Mouse (Mus musculus): ENCODE measurements around the gene Mrpl53. TPM values are rescaled to one million over a fixed set of nuclear protein-coding genes. Genes with fewer than 3 reads are reported as not detected.

Mrpl53 gene
- polyA plus RNA-seq, 1 experiment from 2014 or later, result 180 TPM

DNA sequence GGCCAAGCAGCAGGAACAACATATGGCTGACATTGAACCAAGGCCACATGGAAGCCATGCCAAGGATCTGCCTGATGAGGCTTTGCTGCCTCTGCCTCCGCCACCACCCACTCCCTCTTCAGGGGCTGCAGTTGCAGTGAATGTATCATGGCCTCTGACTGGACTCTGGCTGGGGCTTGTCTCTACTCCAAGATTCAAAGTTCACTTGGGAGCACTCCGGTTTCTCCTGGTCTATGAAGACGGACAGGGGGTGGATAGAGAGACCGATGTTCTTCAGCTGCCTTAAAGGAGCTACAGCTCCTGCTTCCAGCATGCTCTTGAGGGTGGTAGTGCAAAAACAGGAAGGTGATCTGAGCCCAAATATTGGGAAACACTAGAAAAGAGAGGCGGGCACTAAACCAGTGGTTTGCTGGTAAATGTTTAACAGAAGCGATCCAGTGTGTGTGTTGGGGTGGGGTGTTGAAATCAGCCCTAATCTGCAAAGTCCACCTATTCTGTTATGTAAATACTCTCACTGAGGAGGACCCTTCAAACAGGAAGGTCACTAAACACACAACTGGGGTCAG, 22.7 kb downstream of the Mrpl53 start:
- no peaks in the 10 kb centered on the region for H3K9me3 ChIP-seq (ENCODE audit: control insufficient read depth, low read length)
- no peaks in the 10 kb centered on the region for H3K36me3 ChIP-seq (ENCODE audit: control insufficient read depth, insufficient read depth, low read length)
- no peak overlapping the region for H3K4me3 ChIP-seq (ENCODE audit: control insufficient read depth in 1 of 2, insufficient read depth in 1 of 2, low read depth in 1 of 2, low read length in 2 of 2)
- H3K27ac ChIP-seq (replicated peaks in 1 of 2; ENCODE audit: control insufficient read depth in 1 of 2, insufficient read depth in 1 of 2, low read depth in 2 of 2, low read length in 2 of 2), result no peak overlapping the region
- 72% methylated on average over 6 of the region's 6 CpGs for WGBS
- no peak overlapping the region for H3K4me2 ChIP-seq (ENCODE audit: low read length)
- H3K27me3 ChIP-seq (ENCODE audit: control insufficient read depth, insufficient read depth, low read length), result no peaks in the 10 kb centered on the region
- H3K9ac ChIP-seq (ENCODE audit: low read length), result no peak overlapping the region
- H3K4me1 ChIP-seq (ENCODE audit: control insufficient read depth in 2 of 2, insufficient read depth in 2 of 2, low read length in 2 of 2), result peaks cover 10% of the 10 kb centered on the region in 2 experiments; a peak in 3 of 4 replicates
- no peak for ATAC-seq (ENCODE audit: insufficient number of reproducible peaks, insufficient read depth, low FRiP score, low read depth)

- Histone ChIP-seq H3K9ac (ENCODE audit: low read length) (no peak overlapping the region), H3K27me3 (ENCODE audit: control insufficient read depth, insufficient read depth, low read length) (no peaks in the 10 kb centered on the region), H3K27ac (replicated peaks in 1 of 2; ENCODE audit: control insufficient read depth in 1 of 2, insufficient read depth in 1 of 2, low read depth in 2 of 2, low read length in 2 of 2) (no peak overlapping the region), H3K4me2 (ENCODE audit: low read length) (no peak overlapping the region), H3K4me1 (ENCODE audit: control insufficient read depth in 2 of 2, insufficient read depth in 2 of 2, low read length in 2 of 2) (peaks cover 10 to 12% of the 10 kb centered on the region in 2 experiments; a peak in 3 of 4 replicates), H3K36me3 (ENCODE audit: control insufficient read depth, insufficient read depth, low read length) (no peaks in the 10 kb centered on the region), H3K9me3 (ENCODE audit: control insufficient read depth, low read length) (no peaks in the 10 kb centered on the region), H3K4me3 (ENCODE audit: control insufficient read depth in 1 of 2, insufficient read depth in 1 of 2, low read depth in 1 of 2, low read length in 2 of 2) (no peak overlapping the region)
- WGBS, result 77% methylated on average over 9 of the region's 9 CpGs
- ATAC-seq (ENCODE audit: insufficient number of reproducible peaks, insufficient read depth, low FRiP score, low read depth), result no peak
Observed at GRCm38 (mm10) chr6:83132176-83132919, 23.5 kb downstream of the Mrpl53 start.

DNA sequence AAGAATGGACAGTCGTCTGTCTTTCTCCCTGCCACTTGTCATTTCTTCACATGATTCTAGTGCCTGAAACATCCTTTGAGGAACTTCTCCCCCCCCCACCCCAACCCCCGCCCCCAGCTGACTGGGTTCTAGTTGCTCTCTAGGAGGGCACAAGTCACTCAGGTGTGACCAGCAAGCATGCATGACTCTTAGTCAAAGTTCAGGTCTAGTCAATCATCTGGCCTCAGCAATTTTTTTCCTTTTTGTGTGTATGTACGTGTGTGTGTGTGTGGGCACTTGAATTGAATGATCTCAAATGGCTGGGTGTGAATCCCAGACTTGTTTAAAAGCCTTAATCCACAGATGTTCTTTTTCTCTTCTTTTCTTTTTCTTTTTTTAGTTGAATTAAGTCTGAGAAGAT, 25.4 kb downstream of the Mrpl53 start:
- peaks cover 14 to 24% of the 10 kb centered on the region in 2 experiments for H3K4me1 ChIP-seq (ENCODE audit: control insufficient read depth in 2 of 2, insufficient read depth in 2 of 2, low read length in 2 of 2)
- H3K9ac ChIP-seq (ENCODE audit: low read length), result no peak overlapping the region
- H3K36me3 ChIP-seq (ENCODE audit: control insufficient read depth, insufficient read depth, low read length), result no peaks in the 10 kb centered on the region
- no peak overlapping the region for H3K27ac ChIP-seq (replicated peaks in 1 of 2; ENCODE audit: control insufficient read depth in 1 of 2, insufficient read depth in 1 of 2, low read depth in 2 of 2, low read length in 2 of 2)
- no peak overlapping the region for H3K4me3 ChIP-seq (ENCODE audit: control insufficient read depth in 1 of 2, insufficient read depth in 1 of 2, low read depth in 1 of 2, low read length in 2 of 2)
- no peak overlapping the region for H3K4me2 ChIP-seq (ENCODE audit: low read length)
- 67% methylated on average over 3 of the region's 3 CpGs for WGBS
- no peak for ATAC-seq (ENCODE audit: insufficient number of reproducible peaks, insufficient read depth, low FRiP score, low read depth)
- H3K9me3 ChIP-seq (ENCODE audit: control insufficient read depth, low read length), result no peaks in the 10 kb centered on the region
- H3K27me3 ChIP-seq (ENCODE audit: control insufficient read depth, insufficient read depth, low read length), result no peaks in the 10 kb centered on the region

DNA sequence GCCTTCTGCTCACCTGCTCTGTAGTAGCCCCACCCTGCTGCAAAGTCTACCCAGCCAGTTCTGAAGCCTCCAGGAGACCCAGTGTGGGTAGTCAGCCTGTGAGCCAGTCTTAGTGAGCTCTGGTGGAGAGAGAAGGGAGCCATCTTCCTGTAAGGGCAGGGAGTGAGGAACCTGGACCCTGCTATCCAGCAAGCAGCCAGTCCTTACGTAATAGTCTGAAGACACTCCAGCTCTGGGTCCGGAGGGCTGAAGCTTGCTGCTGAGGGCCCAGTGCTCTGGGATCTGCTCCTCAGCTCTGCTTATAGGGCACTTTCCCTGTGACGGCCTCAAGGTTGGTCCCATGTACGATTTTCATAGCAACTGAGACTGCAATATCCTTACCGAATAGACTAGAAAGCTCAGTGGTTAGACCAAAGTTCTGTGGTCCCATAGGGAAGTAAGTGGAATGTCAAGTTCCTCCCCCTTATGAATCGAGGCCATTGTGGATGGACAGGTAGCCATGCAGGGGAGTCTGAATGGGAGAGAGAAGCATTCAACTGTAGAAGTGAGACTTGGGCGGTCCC, 26.2 kb downstream of the Mrpl53 start, which contains the start of gene Rtkn:
Rtkn (plus strand) TSS at position 513 of the 563 bp plus-strand sequence.
- Histone ChIP-seq H3K27me3 (ENCODE audit: control insufficient read depth, insufficient read depth, low read length) (no peaks in the 10 kb centered on the region), H3K4me1 (ENCODE audit: control insufficient read depth in 2 of 2, insufficient read depth in 2 of 2, low read length in 2 of 2) (peaks cover 14 to 24% of the 10 kb centered on the region in 2 experiments), H3K27ac (replicated peaks in 1 of 2; ENCODE audit: control insufficient read depth in 1 of 2, insufficient read depth in 1 of 2, low read depth in 2 of 2, low read length in 2 of 2) (peak within 1 kb of the TSS; percentile 99 to 100), H3K9ac (ENCODE audit: low read length) (peak within 1 kb of the TSS; percentile 95), H3K4me2 (ENCODE audit: low read length) (peak within 1 kb of the TSS; percentile 85), H3K9me3 (ENCODE audit: control insufficient read depth, low read length) (no peaks in the 10 kb centered on the region), H3K4me3 (ENCODE audit: control insufficient read depth in 1 of 2, insufficient read depth in 1 of 2, low read depth in 1 of 2, low read length in 2 of 2) (peak within 1 kb of the TSS; percentile 63 to 64), H3K36me3 (ENCODE audit: control insufficient read depth, insufficient read depth, low read length) (no peaks in the 10 kb centered on the region; the same call in 1 of the 2 replicates)
- no peak for ATAC-seq (ENCODE audit: insufficient number of reproducible peaks, insufficient read depth, low FRiP score, low read depth)
- 63% methylated on average over 7 of the region's 7 CpGs for WGBS

DNA sequence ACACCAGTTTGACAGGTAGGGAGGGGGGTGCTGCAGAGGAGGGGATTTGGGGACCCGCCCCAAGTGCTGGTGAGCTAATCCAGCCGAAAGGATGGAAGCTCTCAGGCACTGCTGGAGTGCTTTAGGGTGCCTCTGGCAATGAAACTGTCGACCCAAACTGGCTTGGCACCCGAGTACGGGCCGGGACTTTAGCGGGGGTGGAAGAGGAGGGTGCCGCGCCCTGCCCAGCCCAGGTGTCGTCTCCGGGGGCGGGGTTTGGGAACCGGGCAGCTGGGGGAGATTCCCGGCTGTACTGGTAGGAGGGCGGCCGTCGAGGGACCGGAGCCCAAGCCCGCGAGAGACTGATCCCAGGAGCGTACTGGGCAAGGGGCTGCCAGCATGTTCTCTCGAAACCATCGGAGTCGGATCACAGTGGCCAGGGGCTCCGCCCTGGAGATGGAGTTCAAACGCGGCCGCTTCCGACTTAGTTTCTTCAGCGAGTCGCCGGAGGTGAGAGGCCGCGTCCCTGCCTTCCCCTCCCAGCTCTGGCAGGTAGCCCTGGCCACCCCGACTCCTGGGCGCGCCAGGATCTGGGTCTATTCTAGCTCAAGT, 26.8 kb downstream of the Mrpl53 start:
- 4% methylated on average over 37 of the region's 37 CpGs for WGBS
- ATAC-seq (ENCODE audit: insufficient number of reproducible peaks, insufficient read depth, low FRiP score, low read depth), result no peak
- Histone ChIP-seq H3K27me3 (ENCODE audit: control insufficient read depth, insufficient read depth, low read length) (no peaks in the 10 kb centered on the region), H3K4me2 (ENCODE audit: low read length) (peak overlapping the region; percentile 85), H3K9me3 (ENCODE audit: control insufficient read depth, low read length) (no peaks in the 10 kb centered on the region), H3K36me3 (ENCODE audit: control insufficient read depth, insufficient read depth, low read length) (no peaks in the 10 kb centered on the region; the same call in 1 of the 2 replicates), H3K4me3 (ENCODE audit: control insufficient read depth in 1 of 2, insufficient read depth in 1 of 2, low read depth in 1 of 2, low read length in 2 of 2) (peak overlapping the region; percentile 63 to 64), H3K9ac (ENCODE audit: low read length) (peak overlapping the region; percentile 95), H3K27ac (replicated peaks in 1 of 2; ENCODE audit: control insufficient read depth in 1 of 2, insufficient read depth in 1 of 2, low read depth in 2 of 2, low read length in 2 of 2) (peak overlapping the region in 1 of 2 experiments; percentile 100; a peak in 2 of 4 replicates), H3K4me1 (ENCODE audit: control insufficient read depth in 2 of 2, insufficient read depth in 2 of 2, low read length in 2 of 2) (peaks cover 14 to 24% of the 10 kb centered on the region in 2 experiments)

DNA sequence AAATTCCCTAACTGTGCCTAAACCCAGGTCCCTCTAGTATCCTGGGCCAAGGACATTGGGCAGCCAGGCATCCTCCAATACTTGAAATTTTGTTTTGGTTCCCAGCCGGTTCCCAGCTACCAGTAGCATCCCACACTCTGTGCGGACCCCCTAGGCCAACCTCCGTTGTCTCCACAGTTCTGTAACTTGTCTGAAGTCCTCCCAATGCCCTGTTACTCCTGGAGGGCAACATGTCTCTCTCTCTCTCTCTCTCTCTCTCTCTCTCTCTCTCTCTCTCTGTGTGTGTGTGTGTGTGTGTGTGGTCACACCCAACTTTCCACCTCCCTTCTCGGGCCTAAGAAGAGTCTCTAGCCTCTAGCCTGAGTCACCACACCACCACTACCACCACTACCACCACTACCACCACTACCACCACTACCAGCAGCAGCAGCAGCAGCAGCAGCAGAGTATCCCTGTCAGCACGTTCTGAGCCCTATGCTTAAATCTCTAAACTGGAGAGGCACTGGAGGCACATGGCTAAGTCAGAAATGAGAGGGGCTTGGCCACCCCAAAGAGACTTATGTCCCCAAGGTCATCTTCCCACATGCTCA, 27.5 kb downstream of the Mrpl53 start:
- Histone ChIP-seq H3K4me2 (ENCODE audit: low read length) (peak overlapping the region; percentile 85), H3K4me3 (ENCODE audit: control insufficient read depth in 1 of 2, insufficient read depth in 1 of 2, low read depth in 1 of 2, low read length in 2 of 2) (peak overlapping the region; percentile 63 to 64), H3K27me3 (ENCODE audit: control insufficient read depth, insufficient read depth, low read length) (no peaks in the 10 kb centered on the region), H3K36me3 (ENCODE audit: control insufficient read depth, insufficient read depth, low read length) (no peaks in the 10 kb centered on the region; the same call in 1 of the 2 replicates), H3K9me3 (ENCODE audit: control insufficient read depth, low read length) (no peaks in the 10 kb centered on the region), H3K4me1 (ENCODE audit: control insufficient read depth in 2 of 2, insufficient read depth in 2 of 2, low read length in 2 of 2) (peaks cover 16 to 25% of the 10 kb centered on the region in 2 experiments), H3K27ac (replicated peaks in 1 of 2; ENCODE audit: control insufficient read depth in 1 of 2, insufficient read depth in 1 of 2, low read depth in 2 of 2, low read length in 2 of 2) (peak overlapping the region; percentile 99 to 100), H3K9ac (ENCODE audit: low read length) (peak overlapping the region; percentile 95)
- WGBS, result 27% methylated on average over 5 of the region's 5 CpGs
- 0 out of 2 replicates have a peak, but pooled peaks have one; percentile 1 for ATAC-seq (ENCODE audit: insufficient number of reproducible peaks, insufficient read depth, low FRiP score, low read depth)
